7 mouse cellular contexts compared by ENCODE assay signal in the genomic region with DNA sequence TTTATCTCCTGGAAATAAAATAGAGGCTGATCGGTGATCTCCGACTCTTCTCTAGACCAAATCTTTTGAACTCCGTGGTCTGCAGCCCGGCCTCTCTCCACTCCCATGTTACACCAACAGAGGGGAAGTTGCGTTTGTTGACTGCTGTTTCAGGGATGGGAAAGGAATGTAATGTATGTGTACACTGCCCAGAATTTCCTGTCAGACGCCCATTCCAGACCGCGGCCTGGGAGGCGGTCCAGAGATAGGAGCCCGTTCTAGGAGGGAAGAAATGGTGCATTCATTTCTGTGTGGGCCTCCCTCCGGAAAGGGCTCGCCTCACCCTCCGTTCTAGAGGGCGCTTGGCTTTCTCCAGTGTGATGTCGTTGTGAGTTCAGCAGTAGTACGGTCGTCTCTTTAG. TPM values are rescaled to one million over a fixed set of nuclear protein-coding genes. Genes with fewer than 3 reads are reported as not detected.
DNase-seq lines count a peak whose midpoint lies in the region; ATAC-seq lines count a peak whose summit lies in the region.

No protein-coding gene starts in this region.

- peaks cover 59% of the 10 kb centered on the region for H3K4me1 ChIP-seq in heart, embryonic 10.5 days

- H3K27ac ChIP-seq in heart, embryonic 10.5 days: peak overlapping the region; percentile 81

- H3K4me3 ChIP-seq in heart, embryonic 10.5 days: peak overlapping the region; percentile 28

- 0 out of 2 replicates have a peak, but pooled peaks cover 5% of the 10 kb centered on the region for H3K36me3 ChIP-seq in heart, embryonic 10.5 days

- no peaks in the 10 kb centered on the region for H3K9me3 ChIP-seq in heart, embryonic 10.5 days

- 27% methylated on average over 17 of the region's 17 CpGs for whole genome bisulfite sequencing in heart, embryonic 10.5 days

- peak; percentile 58 for ATAC-seq in common myeloid progenitor, adult 5-6 weeks (replicated peaks; ENCODE audit: low read depth, poor library complexity, severe bottlenecking)

- no peaks in the 10 kb centered on the region for H3K27me3 ChIP-seq in heart, embryonic 10.5 days (ENCODE audit: insufficient read depth, poor library complexity, severe bottlenecking)

- peak; percentile 84 for DNase-seq in heart, embryonic 10.5 days (ENCODE audit: low spot score)
- DNase-seq in kidney, postnatal 36 days: peak; percentile 49 to 61
- peak; percentile 79 for DNase-seq in lung, postnatal 36 days
- DNase-seq in right cerebral cortex, postnatal 4 days: no peak
- no peak for DNase-seq in spleen, postnatal 10 days (ENCODE audit: low spot score in 2 of 2)
- DNase-seq in embryo, embryonic 10 days (ENCODE audit: low spot score): no peak

RNA-seq across cellular contexts. Expression of a gene that starts 50.3 kb away (rescaled TPM):
- 33.9 and 36.3 TPM in 2 replicates for total RNA-seq in common myeloid progenitor, adult 5-6 weeks (2017)
- polyA plus RNA-seq in heart, embryonic 10.5 days (2016; fragmentation: Nextera tagmentation; extraction: Ambion mirVana): 19.1 and 23.1 TPM in 2 replicates

Comparison
In these comparisons a context has a peak if more than half of its experiments do, and no peak if none do; other contexts are left out.
1. DNase-seq: peak in heart, embryonic 10.5 days (single experiment), kidney, postnatal 36 days (2 of 2) and lung, postnatal 36 days (single experiment); none in right cerebral cortex, postnatal 4 days (single experiment), spleen, postnatal 10 days (0 of 2) and embryo, embryonic 10 days (single experiment).